ENCODE assay signal across 8 mouse cellular contexts in the genomic region with DNA sequence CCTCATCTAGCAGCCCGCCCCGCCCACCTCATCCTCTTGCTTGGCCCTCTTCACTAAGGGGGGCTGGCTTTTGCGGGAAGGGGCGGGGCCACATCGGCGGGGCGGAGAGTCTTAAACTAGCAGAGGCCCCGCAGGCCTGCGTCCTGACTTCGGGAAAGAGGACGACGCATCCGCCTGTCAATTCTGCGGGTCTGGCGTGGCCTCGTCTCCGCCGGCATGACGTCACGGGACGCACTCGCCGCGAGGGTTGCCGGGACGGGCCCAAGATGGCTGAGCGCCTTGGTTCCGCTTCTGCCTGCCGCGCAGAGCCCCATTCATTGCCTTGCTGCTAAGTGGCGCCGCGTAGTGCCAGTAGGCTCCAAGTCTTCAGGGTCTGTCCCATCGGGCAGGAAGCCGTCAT. TPM values are rescaled to one million over a fixed set of nuclear protein-coding genes. Genes with fewer than 3 reads are reported as not detected.
DNase-seq lines count a peak whose midpoint lies in the region; ATAC-seq lines count a peak whose summit lies in the region.

TSS of gene Htt (plus strand) at position 232 of the 400 bp plus-strand sequence.

- DNase-seq in c-Kit-negative CD71-positive TER-119-positive erythroid progenitor cells, embryonic 14.5 days (ENCODE audit: low read depth, low spot score): peak; percentile 87
- peak; percentile 81 for DNase-seq in fibroblast of lung, adult 2 months (ENCODE audit: low read depth)
- peak; percentile 97 for DNase-seq in kidney, postnatal 14 days
- peak; percentile 94 for DNase-seq in liver, embryonic 13.5 days
- peak; percentile 94 for DNase-seq in neural tube, embryonic 10.5 days (ENCODE audit: extremely low spot score, low spot score)

- peak; percentile 96 for ATAC-seq in CD4-positive, CD25-positive, alpha-beta regulatory T cell, adult 4 months
- peak; percentile 97 for ATAC-seq in heart, embryonic 14.5 days (ENCODE audit: insufficient number of reproducible peaks, insufficient read depth, low FRiP score, low read depth)
- ATAC-seq in liver, embryonic 13.5 days (ENCODE audit: low read depth): peak; percentile 95
- peak; percentile 97 for ATAC-seq in stomach, embryonic 16.5 days (ENCODE audit: insufficient read depth, low FRiP score)

- H3K9me3 ChIP-seq in heart, embryonic 14.5 days (ENCODE audit: control insufficient read depth, low read length): no peaks in the 10 kb centered on the region
- no peaks in the 10 kb centered on the region for H3K9me3 ChIP-seq in liver, embryonic 13.5 days (replicated peaks)
- no peaks in the 10 kb centered on the region for H3K9me3 ChIP-seq in stomach, embryonic 16.5 days (replicated peaks; ENCODE audit: control insufficient read depth, low read length)

- H3K27ac ChIP-seq in heart, embryonic 14.5 days (replicated peaks in 1 of 2; ENCODE audit: control insufficient read depth in 1 of 2, insufficient read depth in 1 of 2, low read depth in 2 of 2, low read length in 2 of 2): peak within 1 kb of the TSS; percentile 94
- peak within 1 kb of the TSS; percentile 91 for H3K27ac ChIP-seq in liver, embryonic 13.5 days
- H3K27ac ChIP-seq in stomach, embryonic 16.5 days (ENCODE audit: low read length): peak within 1 kb of the TSS; percentile 89

- peak within 1 kb of the TSS; percentile 93 for H3K4me2 ChIP-seq in heart, embryonic 14.5 days (ENCODE audit: low read length)
- H3K4me2 ChIP-seq in liver, embryonic 13.5 days: peak within 1 kb of the TSS; percentile 91
- peak within 1 kb of the TSS; percentile 77 for H3K4me2 ChIP-seq in stomach, embryonic 16.5 days (ENCODE audit: low read depth, low read length)

- H3K9ac ChIP-seq in heart, embryonic 14.5 days (ENCODE audit: low read length): peak within 1 kb of the TSS; percentile 96
- H3K9ac ChIP-seq in liver, embryonic 13.5 days: peak within 1 kb of the TSS; percentile 99
- H3K9ac ChIP-seq in stomach, embryonic 16.5 days (ENCODE audit: low read length): peak within 1 kb of the TSS; percentile 95

- no peaks in the 10 kb centered on the region for H3K36me3 ChIP-seq in heart, embryonic 14.5 days (ENCODE audit: control insufficient read depth, insufficient read depth, low read length)
- no peaks in the 10 kb centered on the region for H3K36me3 ChIP-seq in liver, embryonic 13.5 days
- no peaks in the 10 kb centered on the region for H3K36me3 ChIP-seq in stomach, embryonic 16.5 days (ENCODE audit: control insufficient read depth, insufficient read depth, low read length)

- H3K4me3 ChIP-seq in heart, embryonic 14.5 days (ENCODE audit: control insufficient read depth in 1 of 2, insufficient read depth in 1 of 2, low read depth in 1 of 2, low read length in 2 of 2): peak within 1 kb of the TSS; percentile 90 to 98
- H3K4me3 ChIP-seq in liver, embryonic 13.5 days (replicated peaks): peak within 1 kb of the TSS; percentile 98
- peak within 1 kb of the TSS; percentile 93 for H3K4me3 ChIP-seq in stomach, embryonic 16.5 days (replicated peaks; ENCODE audit: low read length)

- 1% methylated on average over 35 of the region's 35 CpGs for WGBS in heart, embryonic 14.5 days
- WGBS in liver, embryonic 13.5 days (ENCODE audit: insufficient replicate concordance): under 1% methylated on average over 35 of the region's 35 CpGs
- WGBS in stomach, embryonic 16.5 days: under 1% methylated on average over 35 of the region's 35 CpGs

- H3K27me3 ChIP-seq in heart, embryonic 14.5 days (ENCODE audit: control insufficient read depth, insufficient read depth, low read length): no peaks in the 10 kb centered on the region
- H3K27me3 ChIP-seq in liver, embryonic 13.5 days: no peaks in the 10 kb centered on the region
- no peaks in the 10 kb centered on the region for H3K27me3 ChIP-seq in stomach, embryonic 16.5 days (ENCODE audit: control insufficient read depth, insufficient read depth, low read length)

- peaks cover 4 to 9% of the 10 kb centered on the region in 2 experiments for H3K4me1 ChIP-seq in heart, embryonic 14.5 days (ENCODE audit: control insufficient read depth in 2 of 2, insufficient read depth in 2 of 2, low read length in 2 of 2)
- H3K4me1 ChIP-seq in liver, embryonic 13.5 days (replicated peaks): peaks cover 35% of the 10 kb centered on the region
- H3K4me1 ChIP-seq in stomach, embryonic 16.5 days (ENCODE audit: control insufficient read depth, insufficient read depth, low read length): peaks cover 13% of the 10 kb centered on the region

RNA-seq across cellular contexts. Expression of gene Htt, which starts in this region (rescaled TPM):
- polyA plus RNA-seq in CD4-positive, CD25-positive, alpha-beta regulatory T cell, adult 4 months (2017; shearing (Covaris generic)): 10 to 100 TPM; 21.0 to 23.9 TPM
- polyA plus RNA-seq in heart, embryonic 14.5 days (2014; fragmentation: Nextera tagmentation; extraction: Ambion mirVana): 11.0 and 11.9 TPM in 2 replicates
- polyA plus RNA-seq in liver, embryonic 13.5 days (2015; fragmentation: Nextera tagmentation; extraction: Ambion mirVana): 4.8 and 4.9 TPM in 2 replicates
- 11.0 and 12.1 TPM in 2 replicates for polyA plus RNA-seq in stomach, embryonic 16.5 days (2015; fragmentation: Nextera tagmentation; extraction: Ambion mirVana)

Comparison
In these comparisons a context has a peak if more than half of its experiments do, and no peak if none do; other contexts are left out.
1. Peak in every context shown above with its lines: DNase-seq, ATAC-seq, H3K4me3 ChIP-seq and H3K27ac ChIP-seq.